8 mouse cellular contexts compared by ENCODE assay signal in genomic region chr19:4498062-4498933, GRCm38 (mm10). TPM values are rescaled to one million over a fixed set of nuclear protein-coding genes. Genes with fewer than 3 reads are reported as not detected.
DNase-seq lines count a peak whose midpoint lies in the region; ATAC-seq and TF ChIP-seq lines count a peak whose summit lies in the region.

Gene 2010003K11Rik, minus strand, starts transcription at chr19:4498583.

- no peak within 1 kb of the TSS for H3K27ac ChIP-seq in lung, embryonic 16.5 days (ENCODE audit: low read length)
- no peak within 1 kb of the TSS for H3K27ac ChIP-seq in kidney, embryonic 14.5 days (ENCODE audit: low read depth, low read length)
- peak within 1 kb of the TSS; percentile 98 for H3K27ac ChIP-seq in small intestine, adult 2 months (ENCODE audit: insufficient read depth, low read depth, low read length)

- no peak within 1 kb of the TSS for H3K9ac ChIP-seq in lung, embryonic 16.5 days (ENCODE audit: low read length)
- peak within 1 kb of the TSS; percentile 1; the same call in 1 of the 2 replicates for H3K9ac ChIP-seq in kidney, embryonic 14.5 days (ENCODE audit: low read depth, low read length)

- H3K4me2 ChIP-seq in lung, embryonic 16.5 days (ENCODE audit: low read depth, low read length) = peak within 1 kb of the TSS; percentile 28; the same call in 1 of the 2 replicates
- H3K4me2 ChIP-seq in kidney, embryonic 14.5 days (replicated peaks; ENCODE audit: low read depth, low read length) = no peak within 1 kb of the TSS

- TF ChIP-seq POLR2A in lung, adult 2 months (IDR thresholded peaks at IDR 0.05; ENCODE audit: borderline replicate concordance, extremely low read depth, low read depth, low read length) = no peak
- TF ChIP-seq POLR2A in small intestine, adult 2 months (IDR thresholded peaks at IDR 0.05; ENCODE audit: low read depth, low read length) = peak; percentile 39; the same call in 1 of the 2 replicates

- no peak for TF ChIP-seq CTCF in lung, adult 2 months (IDR thresholded peaks at IDR 0.05; ENCODE audit: insufficient read depth, low read length)
- TF ChIP-seq CTCF in small intestine, adult 2 months (IDR thresholded peaks at IDR 0.05; ENCODE audit: extremely low read depth, insufficient read length, insufficient replicate concordance, low read depth, low read length) = no peak

- peak; percentile 43 for DNase-seq in cerebellum, adult 11-12 months
- DNase-seq in cerebellum, adult 11 months = no peak
- no peak for DNase-seq in lung, adult 2 months
- no peak for DNase-seq in urinary bladder, postnatal 10 days (ENCODE audit: low spot score)
- no peak for DNase-seq in right cerebral cortex, postnatal 25 days

- no peak within 1 kb of the TSS for H3K4me3 ChIP-seq in lung, embryonic 16.5 days (ENCODE audit: low read length)
- no peak within 1 kb of the TSS for H3K4me3 ChIP-seq in lung, adult 2 months (replicated peaks; ENCODE audit: extremely low read depth, low read depth, low read length)
- H3K4me3 ChIP-seq in kidney, embryonic 14.5 days (ENCODE audit: low read length) = no peak within 1 kb of the TSS
- H3K4me3 ChIP-seq in small intestine, adult 2 months (ENCODE audit: low read depth, low read length) = peak within 1 kb of the TSS; percentile 71

- H3K9me3 ChIP-seq in lung, embryonic 16.5 days (ENCODE audit: control insufficient read depth, low read length) = no peaks in the 10 kb centered on the region
- H3K9me3 ChIP-seq in kidney, embryonic 14.5 days (ENCODE audit: control insufficient read depth, low read length) = no peaks in the 10 kb centered on the region

- 62% methylated on average over 16 of the region's 16 CpGs for WGBS in lung, embryonic 16.5 days
- WGBS in lung, adult 2 months = 65% methylated on average over 16 of the region's 16 CpGs
- WGBS in kidney, embryonic 14.5 days = 60% methylated on average over 16 of the region's 16 CpGs
- WGBS in small intestine, adult 2 months = 35% methylated on average over 16 of the region's 16 CpGs

- ATAC-seq in lung, embryonic 16.5 days (ENCODE audit: low read depth) = no peak
- 0 out of 2 replicates have a peak, but pooled peaks have one; percentile 38 for ATAC-seq in kidney, embryonic 14.5 days (ENCODE audit: low FRiP score, low TSS enrichment)

- H3K27me3 ChIP-seq in lung, embryonic 16.5 days (ENCODE audit: control insufficient read depth, insufficient read depth, low read depth, low read length) = no peaks in the 10 kb centered on the region
- no peaks in the 10 kb centered on the region for H3K27me3 ChIP-seq in kidney, embryonic 14.5 days (ENCODE audit: control insufficient read depth, insufficient read depth, low read length)
- H3K27me3 ChIP-seq in small intestine, adult 2 months (ENCODE audit: control insufficient read depth, insufficient read depth, low read length) = no peaks in the 10 kb centered on the region

- H3K4me1 ChIP-seq in lung, embryonic 16.5 days (replicated peaks; ENCODE audit: control insufficient read depth, insufficient read depth, low read length) = no peaks in the 10 kb centered on the region; the same call in 1 of the 2 replicates
- H3K4me1 ChIP-seq in lung, adult 2 months (ENCODE audit: control insufficient read depth, insufficient read depth, low read length) = no peaks in the 10 kb centered on the region
- peaks cover 4% of the 10 kb centered on the region; the same call in 1 of the 2 replicates for H3K4me1 ChIP-seq in kidney, embryonic 14.5 days (ENCODE audit: control insufficient read depth, insufficient read depth, low read length)
- peaks cover 27% of the 10 kb centered on the region for H3K4me1 ChIP-seq in small intestine, adult 2 months (ENCODE audit: control insufficient read depth, insufficient read depth, insufficient read length, low read length)

- no peaks in the 10 kb centered on the region for H3K36me3 ChIP-seq in lung, embryonic 16.5 days (ENCODE audit: control insufficient read depth, insufficient read depth, low read length)
- H3K36me3 ChIP-seq in kidney, embryonic 14.5 days (ENCODE audit: control insufficient read depth, insufficient read depth, low read length) = no peaks in the 10 kb centered on the region
- no peaks in the 10 kb centered on the region for H3K36me3 ChIP-seq in small intestine, adult 2 months (ENCODE audit: control insufficient read depth, insufficient read depth, low read length)

RNA-seq across cellular contexts. Expression of gene 2010003K11Rik, which starts in this region (rescaled TPM):
- polyA plus RNA-seq in lung, embryonic 16.5 days (2015; fragmentation: Nextera tagmentation; extraction: Ambion mirVana) = not detected in 2 replicates
- 0.23 and 0.82 TPM in 2 replicates for polyA plus RNA-seq in lung, adult 2 months (2012; rRNA removed)
- not detected in 2 replicates for polyA plus RNA-seq in kidney, embryonic 14.5 days (2014; fragmentation: Nextera tagmentation; extraction: Ambion mirVana)
- polyA plus RNA-seq in small intestine, adult 2 months (2012; rRNA removed) = 84.7 and 128 TPM in 2 replicates

Comparison
In these comparisons a context has a peak if more than half of its experiments do, and no peak if none do; other contexts are left out.
1. RNA of gene 2010003K11Rik (polyA plus RNA-seq): 84.7 to 128 TPM in small intestine, adult 2 months; 0.23 to 0.82 TPM in lung, adult 2 months, not detected in lung, embryonic 16.5 days and not detected in kidney, embryonic 14.5 days; every median in the first group is over 10 times any median in the second.
2. Peak in ATAC-seq and H3K9ac ChIP-seq in kidney, embryonic 14.5 days; RNA of the gene not detected or under 1 TPM.